Mouse (Mus musculus) thymus, adult 2 months (tissue): ENCODE results near the gene Sfxn1. TPM values are rescaled to one million over a fixed set of nuclear protein-coding genes. Genes with fewer than 3 reads are reported as not detected.

ENCODE experiments used
- DNase-seq: peaks from one replicate; pipeline ENCODE4 v3.0.0; 2021
- H3K27ac ChIP-seq: fragments of 200-500 bp; 2 replicates; pipeline ENCODE4 v1.5.1; 2012; ENCODE audit warnings: low read length, control low read depth; ENCODE audit not compliant: control insufficient read depth, insufficient read depth
- H3K27me3 ChIP-seq: fragments of 200-500 bp; 2 replicates; pipeline ENCODE4 v1.6.1; 2012; ENCODE audit warnings: mild to moderate bottlenecking, low read length, moderate library complexity, mixed read lengths; ENCODE audit not compliant: control insufficient read depth, insufficient read depth
- H3K36me3 ChIP-seq: fragments of 200-500 bp; 2 replicates; pipeline ENCODE4 v1.6.1; 2012; ENCODE audit warnings: mild to moderate bottlenecking, low read length, moderate library complexity; ENCODE audit not compliant: control insufficient read depth, insufficient read depth
- H3K4me1 ChIP-seq: fragments of 200-500 bp; replicated peaks from 2 replicates; pipeline ENCODE4 v1.6.1; 2012; ENCODE audit warnings: low read length; ENCODE audit not compliant: control insufficient read depth, insufficient read depth
- H3K4me3 ChIP-seq: fragments of 200-500 bp; 2 replicates; pipeline ENCODE4 v1.5.1; 2012; ENCODE audit warnings: mild to moderate bottlenecking, low read length, control low read depth, moderate library complexity; ENCODE audit not compliant: control insufficient read depth, insufficient read depth
- CTCF ChIP-seq: fragments of 200-500 bp; IDR thresholded peaks from 2 replicates; pipeline ENCODE4 v1.5.1; 2012; ENCODE audit warnings: mild to moderate bottlenecking, control low read depth, low read length, moderate library complexity, borderline replicate concordance; ENCODE audit not compliant: control insufficient read depth, poor library complexity, insufficient read depth; ENCODE audit errors: extremely low read depth
- POLR2A ChIP-seq: fragments of 200-500 bp; IDR thresholded peaks from 2 replicates; pipeline ENCODE4 v1.6.1; 2012; ENCODE audit warnings: mild to moderate bottlenecking, low read length, control low read depth, moderate library complexity; ENCODE audit not compliant: control insufficient read depth, poor library complexity, insufficient read depth; ENCODE audit errors: extremely low read depth
- WGBS: fragments of 180-500 bp; shearing (Covaris S2); methylation state at CpG from one replicate; pipeline ENCODE4 v1.1.7; 2018; 5-methylcytosine and 5-hydroxymethylcytosine counted together
- polyA plus RNA-seq: library from polyadenylated mRNA; depleted of rRNA; stranded (reverse); fragments of >200 nt; gene quantifications from 2 replicates; pipeline ENCODE4 v1.2.3, GENCODE M21; 2012; rRNA removed

The Sfxn1 gene
- polyA plus RNA-seq, 1 experiment, result 16.2 TPM

- DNase-seq, result peak; percentile 5
- TF ChIP-seq CTCF (0 out of 2 replicates have a peak, but pooled peaks have one; percentile 20), POLR2A (no peak)
- no peak overlapping the region for H3K4me3 ChIP-seq
- 0 out of 2 replicates have a peak, but pooled peaks cover 2% of the 10 kb centered on the region for H3K4me1 ChIP-seq
- H3K27ac ChIP-seq, result no peak overlapping the region
- 70% methylated on average over 1 of the region's 1 CpGs for WGBS
- H3K36me3 ChIP-seq, result no peaks in the 10 kb centered on the region
- no peaks in the 10 kb centered on the region; the same call in 1 of the 2 replicates for H3K27me3 ChIP-seq
These were observed 75.7 kb downstream of the Sfxn1 start for GRCm38 (mm10) chr13:54147328-54147727.

GRCm38 (mm10) chr13:54152421-54152820, 80.8 kb downstream of the Sfxn1 start:
- DNase-seq, result no peak
- Histone ChIP-seq H3K4me1 (0 out of 2 replicates have a peak, but pooled peaks cover 2% of the 10 kb centered on the region), H3K27me3 (no peaks in the 10 kb centered on the region), H3K4me3 (no peak overlapping the region), H3K27ac (no peak overlapping the region), H3K36me3 (no peaks in the 10 kb centered on the region)
- 91% methylated on average over 1 of the region's 1 CpGs for WGBS
- no peak for TF ChIP-seq CTCF

DNA sequence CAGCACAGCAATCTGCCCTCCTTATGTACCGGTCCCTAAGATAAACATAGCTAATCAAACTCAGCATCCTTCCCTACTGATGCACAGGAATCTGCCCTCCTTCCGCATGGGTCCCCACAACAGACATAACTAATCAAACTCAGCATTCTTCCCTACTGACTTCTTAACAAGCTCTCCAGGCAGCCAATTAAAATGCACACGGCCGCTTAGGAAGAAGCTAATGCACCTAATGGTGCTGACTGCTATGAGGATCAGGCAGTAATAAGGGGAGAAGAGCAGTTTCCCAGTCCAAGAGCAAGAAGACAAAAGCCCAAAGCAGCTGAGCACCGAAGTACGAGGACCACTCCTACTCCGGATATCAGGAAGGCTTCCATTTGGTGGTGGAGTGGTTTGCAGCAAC, 81.2 kb downstream of the Sfxn1 start:
- no peak overlapping the region for H3K4me3 ChIP-seq
- H3K27me3 ChIP-seq, result no peaks in the 10 kb centered on the region
- TF ChIP-seq CTCF, result no peak
- H3K4me1 ChIP-seq, result 0 out of 2 replicates have a peak, but pooled peaks cover 2% of the 10 kb centered on the region
- WGBS, result 97% methylated on average over 7 of the region's 7 CpGs
- no peaks in the 10 kb centered on the region for H3K36me3 ChIP-seq
- no peak overlapping the region for H3K27ac ChIP-seq
- DNase-seq, result no peak

DNA sequence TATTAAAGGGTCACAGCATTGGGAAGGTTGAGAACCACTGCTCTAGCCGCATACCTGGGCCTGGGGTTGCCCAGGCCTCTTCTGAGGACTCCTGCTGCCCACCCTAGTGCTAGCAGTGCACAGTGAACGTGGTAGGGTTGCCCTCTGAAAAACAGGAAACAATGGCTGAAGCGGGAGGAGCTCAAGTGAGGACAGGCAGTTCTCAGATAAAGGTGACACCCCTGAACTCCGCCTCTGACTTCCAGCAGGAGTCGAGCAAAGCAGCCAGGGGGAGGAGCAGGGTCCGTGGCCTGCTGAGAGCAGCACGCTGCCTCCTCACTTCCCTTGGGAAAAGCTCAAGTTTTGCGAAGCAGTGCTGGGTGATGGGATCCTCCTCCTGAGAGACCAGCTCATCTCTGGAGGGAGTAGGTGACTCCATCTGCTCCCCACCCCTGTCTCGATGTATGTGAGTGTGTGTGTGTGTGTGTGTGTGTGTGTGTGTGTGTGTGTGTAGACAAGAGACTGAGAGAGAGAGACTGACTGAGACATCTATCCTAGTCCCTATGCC, 82.1 kb downstream of the Sfxn1 start:
- DNase-seq, result no peak
- TF ChIP-seq POLR2A (no peak), CTCF (no peak)
- Histone ChIP-seq H3K4me3 (no peak overlapping the region), H3K27ac (no peak overlapping the region), H3K4me1 (0 out of 2 replicates have a peak, but pooled peaks cover 2% of the 10 kb centered on the region), H3K36me3 (no peaks in the 10 kb centered on the region), H3K27me3 (no peaks in the 10 kb centered on the region)
- WGBS, result 38% methylated on average over 9 of the region's 9 CpGs

GRCm38 (mm10) chr13:54155822-54156221, 84.2 kb downstream of the Sfxn1 start:
- no peak for DNase-seq
- Histone ChIP-seq H3K4me3 (no peak overlapping the region), H3K27ac (no peak overlapping the region), H3K4me1 (no peaks in the 10 kb centered on the region), H3K27me3 (no peaks in the 10 kb centered on the region), H3K36me3 (no peaks in the 10 kb centered on the region)
- WGBS, result 91% methylated on average over 2 of the region's 2 CpGs
- no peak for TF ChIP-seq POLR2A
- TF ChIP-seq CTCF, result no peak

Other genes with a start within 250 kb of the Sfxn1 start
- gene Drd1, start 16.2 kb upstream of the Sfxn1 start, polyA plus RNA-seq, result 0.04 TPM in 1 of 2 replicates, not detected in the other
- gene Hrh2, start 120.3 kb downstream of the Sfxn1 start, polyA plus RNA-seq, result 3.8 and 4.2 TPM in 2 replicates